Mouse (Mus musculus) layer of hippocampus, adult 9-11 months (tissue): ENCODE results near the gene Foxo6.
A peak's percentile ranks its signal among the peaks of the same experiment; 100 is the strongest.

Experiments
- DNase-seq: peaks from one replicate; pipeline ENCODE4 v3.0.0; 2022

Gene Foxo6

DNA sequence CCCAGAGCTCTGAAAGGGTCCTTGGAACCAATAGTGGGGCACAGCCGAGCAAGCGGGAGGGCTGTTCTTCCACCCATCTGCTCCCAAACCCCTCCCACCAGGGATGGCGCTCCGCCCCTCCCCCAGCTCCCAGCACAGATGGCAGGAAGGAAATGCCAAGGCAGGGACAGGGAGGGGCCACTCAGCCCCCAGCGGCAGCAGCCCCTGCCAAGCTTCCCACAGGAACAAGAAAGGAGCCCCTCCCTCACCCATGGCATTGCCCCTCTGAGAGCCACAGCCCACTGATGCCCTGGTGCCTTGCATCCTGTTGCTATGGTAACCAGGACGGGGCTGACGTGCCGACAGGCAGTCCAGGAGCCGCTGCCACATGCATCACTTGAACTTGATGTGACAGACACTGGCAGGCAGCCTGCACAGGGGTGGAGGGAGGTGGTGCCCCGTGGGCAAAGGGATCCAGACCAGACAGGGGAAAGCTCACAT lies 44.3 kb downstream of the Foxo6 start:
- DNase-seq: peak; percentile 84

DNA sequence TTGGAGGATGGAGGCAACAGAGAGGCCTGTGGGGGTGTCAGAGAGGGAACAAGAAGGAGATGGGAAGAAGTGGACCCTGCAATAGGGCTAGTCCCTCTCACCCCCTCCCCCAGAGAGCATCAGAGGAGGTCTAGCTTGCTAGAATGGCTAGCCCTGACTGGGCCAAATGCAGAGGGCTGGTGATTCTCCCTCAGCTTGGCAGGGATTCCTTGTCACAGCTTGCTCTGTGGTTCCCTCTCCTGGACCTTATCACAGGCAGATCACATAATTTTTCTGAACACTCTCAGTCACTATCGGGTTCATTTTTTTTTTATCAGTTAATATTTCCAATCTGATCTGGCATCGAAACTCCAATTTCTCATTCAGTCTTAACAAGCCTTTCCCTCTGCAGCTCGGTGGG lies 46.0 kb downstream of the Foxo6 start:
- no peak for DNase-seq

GRCm38 (mm10) chr4:120239419-120239818 lies 47.7 kb downstream of the Foxo6 start:
- no peak for DNase-seq

- DNase-seq: no peak
Observed at GRCm38 (mm10) chr4:120233243-120233642, 53.9 kb downstream of the Foxo6 start.

DNA sequence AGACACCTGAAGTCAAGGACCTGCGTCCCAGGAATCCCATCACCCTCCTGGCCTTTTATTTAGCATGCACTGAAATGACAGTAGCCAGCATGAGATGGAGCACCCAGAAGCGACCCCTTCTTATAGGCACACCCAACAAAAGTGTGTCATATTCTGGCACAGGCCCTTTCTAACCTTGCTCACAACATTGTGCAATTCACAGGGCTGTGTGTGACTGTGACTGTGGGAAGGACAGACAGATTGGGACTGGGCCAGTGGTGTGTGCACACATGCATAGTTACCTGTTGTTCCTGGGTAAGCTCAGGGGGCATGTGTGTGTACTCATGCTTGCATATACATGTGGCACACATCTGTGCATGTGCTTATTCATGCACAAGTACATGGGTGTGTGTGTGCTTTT lies 54.6 kb downstream of the Foxo6 start:
- DNase-seq: no peak

GRCm38 (mm10) chr4:120231982-120232381 lies 55.2 kb downstream of the Foxo6 start:
- no peak for DNase-seq

- peak; percentile 65 for DNase-seq
Observed at GRCm38 (mm10) chr4:120230256-120230649, 56.9 kb downstream of the Foxo6 start.

- DNase-seq: no peak
Observed at GRCm38 (mm10) chr4:120229505-120230255, 57.5 kb downstream of the Foxo6 start.

- no peak for DNase-seq
Observed at GRCm38 (mm10) chr4:120228613-120229012, 58.5 kb downstream of the Foxo6 start.

GRCm38 (mm10) chr4:120227224-120227623 lies 59.9 kb downstream of the Foxo6 start:
- no peak for DNase-seq

DNA sequence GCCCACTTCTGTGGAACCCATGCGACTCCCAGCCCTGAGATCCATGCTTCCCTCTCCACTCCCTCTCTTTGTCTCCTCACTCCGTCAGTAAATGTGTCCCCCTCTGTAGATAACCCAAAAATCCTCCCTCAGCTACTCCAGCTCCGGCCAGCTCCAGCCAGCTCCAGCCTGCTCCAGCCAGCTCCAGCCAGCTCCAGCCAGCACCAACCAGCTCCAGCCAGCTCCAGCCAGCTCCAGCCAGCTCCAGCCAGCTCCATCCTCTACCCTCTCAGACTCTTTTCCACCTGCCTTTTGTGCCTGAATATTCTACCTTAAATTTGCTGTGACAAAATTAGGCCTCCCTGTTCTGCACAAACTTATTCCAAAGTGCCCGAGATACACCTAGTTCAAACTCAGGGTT lies 60.5 kb downstream of the Foxo6 start:
- DNase-seq: no peak

GRCm38 (mm10) chr4:120225135-120225780 lies 61.9 kb downstream of the Foxo6 start:
- peak; percentile 71 for DNase-seq

GRCm38 (mm10) chr4:120223805-120224204 lies 63.3 kb downstream of the Foxo6 start:
- DNase-seq: no peak

DNA sequence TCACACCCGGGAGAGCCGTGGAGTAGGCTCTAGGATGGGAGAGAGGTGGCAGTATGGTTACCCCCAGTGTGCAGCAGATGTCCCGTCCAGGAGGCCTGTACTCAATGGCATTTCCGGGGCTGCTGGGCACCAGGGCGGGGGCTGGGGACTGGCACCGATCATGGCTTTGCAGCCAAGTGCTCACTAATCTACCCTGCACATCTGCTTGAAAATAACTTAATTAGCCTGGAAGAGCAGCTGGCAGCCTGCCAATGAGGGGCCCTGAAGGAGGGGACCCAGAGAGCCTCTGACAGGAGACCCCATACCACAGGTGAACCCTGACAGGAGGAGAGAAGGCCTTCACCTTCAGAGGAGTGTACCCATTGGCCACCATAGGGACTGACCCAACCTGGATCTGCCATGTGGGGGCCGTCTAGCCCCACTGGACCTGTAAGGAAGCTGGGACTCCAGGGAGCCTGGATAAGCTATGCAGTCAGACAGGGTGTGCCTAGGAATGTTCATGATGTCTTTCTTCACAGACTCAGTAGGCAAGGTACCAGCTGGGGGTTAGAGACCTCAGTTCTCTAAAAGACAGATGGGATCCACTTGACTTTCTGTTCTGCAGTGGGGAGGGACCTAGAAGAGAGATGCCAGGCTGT lies 63.9 kb downstream of the Foxo6 start:
- DNase-seq: no peak

DNA sequence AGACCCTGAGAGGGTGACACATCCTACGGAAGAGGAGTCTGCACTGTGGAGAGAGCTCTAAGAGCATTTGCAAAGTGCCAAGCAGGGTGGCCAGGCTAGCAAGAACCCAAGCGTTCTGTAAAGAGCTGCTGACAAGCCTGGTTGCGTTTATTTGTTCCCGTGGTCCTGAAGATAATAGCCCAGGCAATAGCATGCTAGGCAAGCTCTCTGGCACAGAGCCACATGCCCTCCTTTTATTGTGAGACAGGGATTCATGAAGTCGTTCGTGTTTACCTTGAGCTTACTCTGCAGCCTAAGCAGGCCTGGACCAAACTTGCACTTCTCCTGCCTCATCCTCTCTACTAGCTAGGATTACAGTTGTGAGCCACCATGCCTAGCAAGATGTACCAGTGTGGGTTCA lies 65.4 kb downstream of the Foxo6 start:
- no peak for DNase-seq

GRCm38 (mm10) chr4:120218878-120219277 lies 68.3 kb downstream of the Foxo6 start:
- DNase-seq: no peak
